Mouse (Mus musculus): ENCODE measurements around the gene Simc1.
"Not testable (repeated sequence)": the region's sequence is repeated elsewhere in the genome, so short reads cannot be mapped to it uniquely, and the experiment has no call there.

Gene Simc1

GRCm38 (mm10) chr13:54503604-54504521, at the start of gene Simc1:
Gene Simc1 (plus strand): TSS chr13:54503779.
- DNase-seq (ENCODE audit: low read depth) = peak; percentile 30

- no peak for DNase-seq (ENCODE audit: low read depth)
Measured at GRCm38 (mm10) chr13:54457062-54457461, 46.5 kb upstream of the Simc1 start.

DNA sequence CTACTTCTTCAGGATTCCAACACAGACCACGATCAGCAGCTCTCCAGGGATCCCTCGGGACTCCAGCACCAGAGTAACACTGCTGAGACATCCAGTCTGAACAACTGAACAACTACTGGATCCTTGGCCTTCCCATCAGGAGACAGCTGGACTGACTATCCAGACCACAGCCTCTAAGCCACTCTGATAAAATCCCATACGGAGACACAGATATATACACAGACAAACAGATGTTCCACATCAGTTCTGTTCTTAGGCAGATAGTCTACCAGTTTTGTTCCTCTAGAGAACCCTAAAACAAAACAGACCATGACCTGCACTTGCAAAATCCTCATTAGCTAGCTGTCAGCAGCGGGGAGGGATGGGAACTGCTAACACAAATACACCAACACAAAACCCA, 44.3 kb upstream of the Simc1 start:
- no peak for DNase-seq (ENCODE audit: low read depth)

DNA sequence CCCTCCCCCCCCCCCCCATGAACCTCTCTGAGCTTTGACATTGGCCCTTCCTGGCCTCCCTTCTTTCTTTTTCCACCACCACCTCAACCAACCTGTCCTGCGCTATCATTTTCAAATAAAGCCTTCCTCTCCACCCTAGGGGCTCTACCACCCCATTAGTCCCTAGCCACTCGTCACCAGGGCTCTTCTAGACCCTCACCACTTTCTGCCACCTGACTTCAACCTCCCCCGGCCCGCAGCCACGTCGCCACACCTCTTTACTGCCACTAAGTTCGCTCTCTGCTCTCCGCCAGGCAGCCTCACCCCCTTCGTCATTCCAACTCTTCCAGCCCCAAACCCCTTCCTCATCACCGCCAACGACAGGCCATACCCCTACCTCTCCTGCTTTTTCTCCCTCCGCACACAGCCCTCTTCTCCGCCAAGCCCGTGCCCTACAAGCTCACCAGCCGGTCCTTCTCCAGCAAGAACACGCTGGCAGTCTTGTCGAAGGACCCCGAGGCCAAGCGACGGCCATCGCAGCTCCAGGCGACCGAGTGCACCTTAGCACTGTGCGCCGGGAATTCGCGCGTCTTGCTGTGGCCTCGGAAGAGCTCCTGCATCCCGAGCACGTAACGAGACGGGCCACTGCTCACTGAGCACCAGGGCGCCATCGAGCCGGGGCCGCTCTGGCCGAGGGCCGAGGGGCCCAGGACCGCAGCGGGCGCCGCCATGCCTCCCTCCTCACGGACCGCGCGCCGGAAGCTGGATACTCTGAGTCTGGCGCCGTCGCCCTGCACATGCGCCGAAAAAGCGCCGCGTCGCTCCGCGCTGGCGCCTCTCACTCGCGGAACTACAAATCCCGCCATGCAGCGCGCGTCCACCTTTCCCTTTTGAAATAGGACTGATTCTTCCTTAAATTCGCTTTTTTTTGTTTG, 35.2 kb upstream of the Simc1 start, which contains the start of gene Thoc3:
Thoc3 (minus strand) TSS at position 752 of the 914 bp plus-strand sequence.
- DNase-seq (ENCODE audit: low read depth) = peak; percentile 89

DNA sequence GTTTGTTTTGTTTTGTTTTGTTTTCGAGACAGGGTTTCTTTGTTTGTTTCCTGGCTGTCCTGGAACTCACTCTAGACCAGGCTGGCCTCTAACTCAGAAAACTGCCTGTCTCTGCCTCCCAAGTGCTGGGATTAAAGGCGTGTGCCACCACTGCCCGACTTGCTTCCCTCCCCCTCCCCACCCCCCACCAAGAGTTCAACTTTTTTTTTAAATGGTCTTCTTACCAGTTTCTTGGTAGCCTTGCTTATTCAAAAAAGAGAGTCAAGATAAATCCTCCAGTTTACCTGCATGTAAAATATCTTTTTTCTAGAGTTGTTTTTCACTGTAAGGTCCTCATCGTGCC, 34.6 kb upstream of the Simc1 start:
- no peak for DNase-seq (ENCODE audit: low read depth)

DNA sequence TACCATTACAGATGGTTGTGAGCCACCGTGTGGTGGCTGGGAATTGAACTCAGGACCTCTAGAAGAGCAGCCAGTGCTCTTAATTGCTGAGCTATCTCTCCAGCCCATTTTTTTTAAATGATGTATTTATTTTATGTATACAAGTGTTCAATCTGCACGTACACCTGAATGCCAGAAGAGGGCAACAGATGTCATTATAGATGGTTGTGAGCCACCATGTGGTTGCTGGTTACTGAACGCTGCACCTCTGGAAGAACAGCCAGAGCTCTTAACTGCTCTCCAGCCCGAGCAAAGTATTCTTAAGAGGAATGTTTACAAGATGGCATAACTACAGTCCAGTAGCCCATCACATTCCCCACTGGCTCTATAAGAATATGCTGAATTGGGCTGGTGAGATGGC, 31.6 kb upstream of the Simc1 start:
- DNase-seq (ENCODE audit: low read depth) = no peak

DNA sequence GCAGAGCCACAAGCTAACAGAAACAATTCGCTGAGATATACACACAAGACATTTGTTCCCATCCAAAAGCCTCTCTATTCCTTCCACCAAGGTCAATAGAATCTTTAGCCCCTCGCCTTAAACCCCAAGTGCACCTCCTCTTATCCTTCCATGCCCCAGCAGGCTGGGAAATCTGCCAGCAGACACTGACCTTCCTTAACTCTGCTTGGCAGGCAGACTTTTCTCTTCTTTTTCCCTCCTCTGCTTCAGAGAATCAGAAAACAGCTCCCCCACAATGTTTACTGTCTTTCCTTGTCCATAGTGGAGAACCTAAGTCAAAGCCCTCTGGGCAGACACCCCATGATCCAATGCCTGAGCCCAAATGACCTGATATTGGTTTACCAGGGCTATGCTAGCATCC, 28.6 kb upstream of the Simc1 start:
- DNase-seq (ENCODE audit: low read depth) = no peak

GRCm38 (mm10) chr13:54475702-54476101, 27.9 kb upstream of the Simc1 start:
- DNase-seq (ENCODE audit: low read depth) = peak; percentile 32

DNA sequence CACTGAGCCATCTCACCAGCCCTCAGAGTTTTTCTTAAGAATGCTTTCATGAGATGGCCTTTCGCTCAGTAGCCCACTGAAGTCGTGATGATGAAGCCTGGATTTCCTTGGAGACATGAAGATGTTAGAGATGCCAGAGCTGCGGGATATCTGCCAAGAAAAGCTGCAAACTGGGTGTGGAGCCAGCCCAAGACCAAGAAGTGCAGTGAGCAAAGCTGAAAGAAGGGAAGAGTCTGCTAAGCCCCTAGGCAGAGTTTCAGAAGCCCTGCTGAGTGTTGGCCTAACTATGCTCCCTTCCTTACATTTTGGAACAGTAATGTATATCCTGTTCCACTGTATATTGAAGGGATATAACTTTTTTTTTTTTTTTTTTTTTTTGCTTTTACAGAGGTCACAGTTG, 24.3 kb upstream of the Simc1 start:
- no peak for DNase-seq (ENCODE audit: low read depth)

DNA sequence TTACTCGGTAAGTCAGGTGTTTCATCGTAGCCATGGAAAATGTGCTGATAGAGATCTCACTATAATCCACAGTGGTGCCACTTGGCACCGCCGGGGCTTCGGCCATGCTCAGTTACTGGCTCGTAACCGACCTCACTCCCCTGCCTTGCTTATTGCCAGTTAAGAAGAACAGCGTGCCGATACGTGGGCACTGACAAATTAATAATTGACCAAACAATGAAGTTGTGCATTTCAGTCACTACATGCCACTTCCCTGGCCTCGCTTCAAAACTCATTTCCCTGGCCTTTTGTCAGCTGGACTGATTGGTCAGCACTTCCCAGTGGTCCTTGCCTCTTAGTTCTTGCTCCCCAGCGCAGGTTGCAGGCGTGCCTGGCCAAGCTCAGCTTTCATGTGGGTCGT, 22.1 kb upstream of the Simc1 start:
- no peak for DNase-seq (ENCODE audit: low read depth)

DNA sequence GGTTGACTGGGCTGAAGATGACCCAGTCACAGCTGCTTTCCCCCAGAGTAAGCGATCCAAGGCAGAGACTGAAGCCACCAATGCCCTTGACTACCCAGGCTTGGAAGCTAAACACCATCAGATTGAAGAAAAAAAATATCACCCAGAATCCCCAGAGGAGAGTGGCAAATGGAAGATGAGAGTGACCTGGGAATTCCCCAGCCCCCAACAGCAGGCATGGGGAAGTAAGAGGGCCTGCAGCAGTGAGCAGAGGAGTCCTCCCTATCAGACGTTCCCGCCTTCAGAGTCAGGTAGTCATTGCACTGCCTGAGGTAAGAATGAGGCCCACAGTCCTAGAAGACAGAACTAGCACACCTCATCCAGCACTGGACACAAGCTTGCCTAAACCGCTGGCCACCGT, 13.2 kb upstream of the Simc1 start:
- no peak for DNase-seq (ENCODE audit: low read depth)

DNA sequence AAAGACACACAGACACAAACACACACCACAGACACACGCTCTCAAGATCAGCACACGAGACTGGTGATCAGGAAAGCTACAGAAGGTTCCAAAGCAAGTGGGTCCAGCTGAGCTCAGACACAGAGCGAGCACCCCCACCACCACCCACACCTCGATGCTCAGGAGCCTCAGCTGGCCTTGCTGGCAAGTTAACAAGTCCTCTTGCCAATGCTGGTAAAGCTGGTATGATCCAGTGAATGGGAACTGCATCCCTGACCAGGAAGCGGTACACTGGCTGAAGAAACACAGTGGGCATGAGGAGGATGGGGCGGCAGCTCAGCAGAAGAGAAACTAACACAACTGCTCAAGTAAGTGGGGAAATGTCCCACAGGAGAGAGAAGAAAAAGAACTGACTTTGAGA, 12.2 kb upstream of the Simc1 start:
- no peak for DNase-seq (ENCODE audit: low read depth)

- not testable (repeated sequence) for DNase-seq (ENCODE audit: low read depth)
Measured at GRCm38 (mm10) chr13:54499551-54499950, 4.0 kb upstream of the Simc1 start.

DNA sequence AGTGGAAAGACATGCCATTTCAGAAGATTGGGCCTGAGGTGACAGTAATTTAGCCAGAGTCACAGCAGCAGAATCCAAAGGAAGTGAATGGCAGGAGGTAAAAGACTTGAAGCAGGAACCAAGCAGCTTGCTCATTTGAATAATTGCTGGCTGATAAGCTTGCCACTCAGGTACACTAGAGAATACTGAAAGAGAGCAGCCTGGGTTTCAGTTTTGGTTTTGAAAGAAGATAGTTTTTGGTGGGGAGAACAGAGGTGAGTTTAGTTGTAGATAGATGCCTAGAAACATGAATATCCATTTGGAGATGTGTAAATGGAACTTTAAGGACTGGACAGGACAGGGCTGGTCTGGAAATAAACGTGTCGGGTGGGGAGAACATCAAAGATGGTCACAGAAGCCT, 2.2 kb upstream of the Simc1 start:
- no peak for DNase-seq (ENCODE audit: low read depth)

DNA sequence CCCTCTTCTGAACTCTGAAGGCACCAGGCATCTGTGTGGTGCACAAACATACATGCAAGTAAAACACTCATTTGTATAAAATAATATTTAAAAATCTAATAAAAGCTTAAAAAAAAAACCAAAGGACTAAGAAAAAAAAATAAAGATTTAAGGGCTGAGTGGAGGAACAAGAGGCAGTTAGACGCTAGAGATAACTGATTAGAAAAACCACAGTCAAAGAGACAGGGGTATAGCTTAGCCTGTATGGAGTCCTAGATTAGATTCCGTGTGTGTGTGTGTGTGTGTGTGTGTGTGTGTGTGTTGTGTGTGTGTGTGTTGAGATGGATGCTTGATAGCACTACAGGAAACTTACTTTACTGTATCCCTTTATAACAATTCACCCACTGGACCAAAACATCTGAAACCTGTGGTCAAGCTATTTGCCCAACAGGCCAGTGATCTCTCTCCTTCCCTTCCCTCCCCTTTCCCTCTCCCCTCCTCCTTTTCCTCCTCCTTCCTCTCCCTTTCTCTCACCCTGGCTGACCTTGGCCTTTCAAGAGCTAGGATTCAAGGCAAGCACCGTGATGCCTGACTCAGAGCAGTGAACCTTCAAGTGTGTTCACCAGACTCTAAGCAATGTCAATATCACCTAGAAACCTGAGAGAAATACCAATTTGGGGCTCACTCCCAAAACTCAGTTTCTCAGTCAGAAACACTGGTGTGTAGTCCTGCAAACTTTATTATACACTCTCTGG, 1.5 kb upstream of the Simc1 start:
- DNase-seq (ENCODE audit: low read depth) = no peak

- DNase-seq (ENCODE audit: low read depth) = no peak
Measured at GRCm38 (mm10) chr13:54503278-54503603, 338 bp upstream of the Simc1 start.

GRCm38 (mm10) chr13:54504611-54505260, 1.2 kb downstream of the Simc1 start:
- DNase-seq (ENCODE audit: low read depth) = no peak

DNA sequence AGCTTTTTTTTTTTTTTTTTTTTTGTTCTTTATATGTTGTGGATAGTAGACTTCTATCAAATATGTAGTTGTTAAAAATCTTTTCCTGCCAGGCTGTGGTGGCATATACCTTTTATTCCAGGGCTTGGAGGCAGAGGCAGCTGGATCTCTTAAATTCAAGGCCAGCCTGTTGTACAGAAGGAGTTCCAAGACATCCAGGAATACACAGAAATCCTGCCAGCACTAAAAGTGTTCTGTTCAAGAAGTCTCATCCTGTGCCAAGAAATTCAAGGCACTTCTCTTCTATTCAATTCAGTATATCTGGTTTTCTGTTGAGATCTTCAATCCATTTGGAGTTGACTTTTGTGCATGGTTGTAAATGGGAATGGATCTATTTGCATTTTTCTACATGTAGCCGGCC, 2.3 kb downstream of the Simc1 start:
- DNase-seq (ENCODE audit: low read depth) = no peak

DNA sequence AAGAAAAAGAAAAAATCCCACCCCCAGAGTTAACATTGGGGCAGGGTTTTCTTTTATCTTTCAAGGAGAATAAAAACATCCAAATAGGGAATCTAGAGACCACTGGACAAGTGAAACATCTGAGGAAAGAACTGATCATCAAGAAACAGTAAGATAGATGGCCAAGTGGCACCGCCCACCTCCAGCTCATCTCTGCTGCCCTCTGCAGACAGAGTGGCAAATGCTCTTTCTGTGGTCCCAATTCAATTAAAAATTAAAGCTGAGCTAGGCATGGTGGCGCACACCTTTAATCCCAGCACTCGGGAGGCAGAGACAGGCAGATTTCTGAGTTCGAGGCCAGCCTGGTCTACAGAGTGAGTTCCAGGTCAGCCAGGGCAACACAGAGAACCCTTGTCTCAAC, 16.6 kb downstream of the Simc1 start:
- DNase-seq (ENCODE audit: low read depth) = peak; percentile 19

GRCm38 (mm10) chr13:54521181-54521580, 17.6 kb downstream of the Simc1 start:
- DNase-seq (ENCODE audit: low read depth) = no peak

GRCm38 (mm10) chr13:54527140-54527539, 23.6 kb downstream of the Simc1 start:
- DNase-seq (ENCODE audit: low read depth) = no peak

GRCm38 (mm10) chr13:54532134-54532533, 28.6 kb downstream of the Simc1 start:
- DNase-seq (ENCODE audit: low read depth) = no peak
